Comparison of ENCODE assay signal across 8 mouse cellular contexts in genomic region chr11:20987841-20988251, GRCm38 (mm10).
DNase-seq lines count a peak whose midpoint lies in the region; ATAC-seq and TF ChIP-seq lines count a peak whose summit lies in the region.
"Had no signal": no experiment of that assay in that cellular context is flagged by ENCODE, and none has a peak within 500 bp of the region (broad histone marks: within the 10 kb centered on the region; RNA-seq: fewer than 3 reads in every experiment).

No protein-coding gene starts in this region.

- no peaks in the 10 kb centered on the region for H3K27me3 ChIP-seq in forebrain, embryonic 16.5 days (replicated peaks; ENCODE audit: control insufficient read depth, insufficient read depth, low read length)
- no peaks in the 10 kb centered on the region for H3K27me3 ChIP-seq in kidney, adult 2 months (replicated peaks; ENCODE audit: control insufficient read depth, insufficient read depth, low read length)
- H3K27me3 ChIP-seq: Patski had no signal

- peak overlapping the region; percentile 89 for H3K27ac ChIP-seq in forebrain, embryonic 16.5 days (ENCODE audit: low read length)
- H3K27ac ChIP-seq in olfactory bulb, adult 2 months (ENCODE audit: insufficient read depth, low read depth, low read length), result peak overlapping the region; percentile 87
- H3K27ac ChIP-seq in kidney, adult 2 months (ENCODE audit: insufficient read depth, low read depth, low read length), result no peak overlapping the region

- peaks cover 16% of the 10 kb centered on the region for H3K4me1 ChIP-seq in forebrain, embryonic 16.5 days (replicated peaks; ENCODE audit: control insufficient read depth, insufficient read depth, low read length)
- H3K4me1 ChIP-seq in olfactory bulb, adult 2 months (ENCODE audit: control insufficient read depth, insufficient read depth, low read length), result peaks cover 9% of the 10 kb centered on the region
- H3K4me1 ChIP-seq in kidney, adult 2 months (ENCODE audit: control insufficient read depth, insufficient read depth, low read length), result 0 out of 2 replicates have a peak, but pooled peaks cover 3% of the 10 kb centered on the region

- ATAC-seq in forebrain, embryonic 16.5 days, result peak; percentile 98
- ATAC-seq: Patski had no signal

- H3K4me3 ChIP-seq in forebrain, embryonic 16.5 days (replicated peaks; ENCODE audit: low read length), result peak overlapping the region; percentile 0; the same call in 1 of the 2 replicates
- peak overlapping the region; percentile 27; the same call in 1 of the 2 replicates for H3K4me3 ChIP-seq in olfactory bulb, adult 2 months (ENCODE audit: insufficient read depth, low read depth, low read length)
- no peak overlapping the region for H3K4me3 ChIP-seq in kidney, adult 2 months (ENCODE audit: insufficient read depth, low read depth, low read length)

- WGBS in forebrain, embryonic 16.5 days, result 58% methylated on average over 11 of the region's 11 CpGs
- WGBS in olfactory bulb, adult 2 months, result 38% methylated on average over 11 of the region's 11 CpGs
- WGBS in kidney, adult 2 months, result 91% methylated on average over 11 of the region's 11 CpGs

- no peak for TF ChIP-seq POLR2A in olfactory bulb, adult 2 months (IDR thresholded peaks at IDR 0.05; ENCODE audit: insufficient read depth, low read depth, low read length)
- TF ChIP-seq POLR2A in kidney, adult 2 months (IDR thresholded peaks at IDR 0.05; ENCODE audit: low read depth, low read length), result no peak

- H3K4me2 ChIP-seq in forebrain, embryonic 16.5 days (ENCODE audit: low read length), result peak overlapping the region; percentile 1

- no peak for TF ChIP-seq CTCF in olfactory bulb, adult 2 months (IDR thresholded peaks at IDR 0.05; ENCODE audit: insufficient read depth, low read depth, low read length)
- no peak for TF ChIP-seq CTCF in kidney, adult 2 months (conservative IDR thresholded peaks at IDR 0.05; ENCODE audit: insufficient read depth, insufficient read length, low read depth, low read length)

- DNase-seq in cerebellum, adult 8-10 months, result peak; percentile 12
- peak; percentile 28 to 40 for DNase-seq in layer of hippocampus, postnatal 25 days (ENCODE audit: extremely low spot score in 1 of 2, low spot score in 1 of 2)
- DNase-seq in kidney, adult 2 months, result no peak
- DNase-seq in kidney, adult 8-10 months, result no peak
- DNase-seq in lung, postnatal 14 days, result no peak

- no peaks in the 10 kb centered on the region for H3K36me3 ChIP-seq in forebrain, embryonic 16.5 days (ENCODE audit: control insufficient read depth, insufficient read depth)
- H3K36me3 ChIP-seq in kidney, adult 2 months (ENCODE audit: control insufficient read depth, insufficient read depth, low read length), result no peaks in the 10 kb centered on the region

- H3K9me3 ChIP-seq in forebrain, embryonic 16.5 days (ENCODE audit: control insufficient read depth, low read length), result no peaks in the 10 kb centered on the region

- H3K9ac ChIP-seq in forebrain, embryonic 16.5 days (replicated peaks; ENCODE audit: low read depth, low read length), result no peak overlapping the region

Comparison
In these comparisons a context has a peak if more than half of its experiments do, and no peak if none do; other contexts are left out.
1. DNase-seq: peak in cerebellum, adult 8-10 months (single experiment) and layer of hippocampus, postnatal 25 days (2 of 2); none in kidney, adult 2 months (single experiment), kidney, adult 8-10 months (0 of 2) and lung, postnatal 14 days (single experiment).